Mouse (Mus musculus) A20 (cell line): ENCODE data around the gene Scfd2.
A peak's percentile ranks its signal among the peaks of the same experiment; 100 is the strongest.

Source experiments
- DNase-seq: peaks from one replicate; pipeline ENCODE4 v3.0.0-alpha.2; 2011; ENCODE audit warnings: low read depth, low spot score

Scfd2 gene

DNA sequence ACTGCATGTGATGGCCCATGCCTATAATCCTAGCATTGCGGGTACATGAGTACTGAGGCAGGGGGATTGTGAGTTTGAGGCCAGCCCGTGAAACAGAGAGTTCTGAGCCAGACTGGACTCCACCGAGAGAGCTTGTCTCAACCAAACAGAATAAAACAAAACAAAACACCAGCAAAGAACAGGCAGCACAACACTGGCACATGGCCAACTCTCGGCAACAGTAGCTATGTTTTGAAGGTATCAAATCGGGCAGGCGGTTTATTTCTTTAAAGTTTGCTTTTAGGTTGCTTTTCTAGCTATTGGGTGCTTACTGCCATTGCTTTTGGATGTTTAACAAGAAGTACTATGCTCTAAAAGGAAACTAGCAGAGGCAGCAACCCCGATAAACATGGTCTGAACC lies 251.9 kb downstream of the Scfd2 start:
- no peak for DNase-seq

DNA sequence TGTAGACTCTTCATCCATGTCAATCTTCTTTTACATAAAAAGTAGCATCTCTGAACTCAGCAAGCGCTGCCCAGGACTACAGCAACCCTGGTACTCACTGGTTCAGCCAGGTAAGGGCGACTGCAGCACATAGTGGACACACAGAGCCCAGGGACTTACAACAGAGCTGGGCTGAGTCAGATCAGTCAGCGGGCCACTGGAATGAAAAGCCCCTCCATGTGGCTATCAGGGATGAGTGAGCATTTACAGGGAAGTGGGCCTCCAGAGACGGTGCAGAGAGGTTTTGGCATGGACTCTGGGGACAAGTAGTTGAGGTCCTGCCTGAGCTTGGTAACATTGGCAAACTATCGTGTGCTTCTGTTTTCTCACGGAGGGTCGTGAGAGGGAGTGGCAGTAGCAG lies 253.1 kb downstream of the Scfd2 start:
- DNase-seq: no peak

DNA sequence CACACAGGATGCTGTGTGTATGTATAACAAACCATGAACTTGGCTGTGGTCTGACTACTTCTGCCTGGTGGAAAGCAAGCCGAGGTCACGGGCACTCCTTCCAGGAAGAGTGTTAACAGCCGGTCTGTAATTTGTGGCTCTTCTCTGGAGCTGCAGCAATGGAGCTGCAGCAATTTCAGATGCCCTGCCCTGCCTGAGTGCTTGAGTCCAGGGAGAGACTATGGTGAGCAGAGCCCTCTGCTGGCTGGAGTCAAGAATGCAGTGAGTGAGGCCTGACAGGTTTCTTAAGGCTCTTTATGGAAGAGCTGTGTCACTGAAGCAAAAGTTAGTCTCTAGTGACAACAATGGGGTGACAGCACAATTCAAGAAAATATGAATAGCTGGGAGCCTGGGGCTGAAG lies 253.8 kb downstream of the Scfd2 start:
- DNase-seq: peak; percentile 74

DNA sequence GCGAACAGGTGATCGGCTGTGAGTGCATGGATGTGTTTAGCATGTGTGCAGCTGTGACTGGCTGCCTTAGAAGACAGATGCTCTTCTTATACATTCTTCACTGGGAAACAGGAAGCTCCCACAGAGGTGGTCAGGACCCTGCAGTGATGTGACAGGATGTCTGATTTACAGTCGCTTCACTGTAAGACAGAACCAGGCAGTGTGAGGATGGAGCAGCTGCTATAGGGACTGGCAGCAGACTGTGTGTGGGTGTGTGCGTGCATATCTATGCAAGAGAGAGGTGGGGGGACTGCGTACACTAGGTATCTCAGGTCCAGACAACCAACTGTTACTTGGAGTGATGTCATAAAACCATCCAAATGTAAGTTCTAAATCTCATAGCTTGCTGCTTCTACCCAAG lies 254.3 kb downstream of the Scfd2 start:
- no peak for DNase-seq

DNA sequence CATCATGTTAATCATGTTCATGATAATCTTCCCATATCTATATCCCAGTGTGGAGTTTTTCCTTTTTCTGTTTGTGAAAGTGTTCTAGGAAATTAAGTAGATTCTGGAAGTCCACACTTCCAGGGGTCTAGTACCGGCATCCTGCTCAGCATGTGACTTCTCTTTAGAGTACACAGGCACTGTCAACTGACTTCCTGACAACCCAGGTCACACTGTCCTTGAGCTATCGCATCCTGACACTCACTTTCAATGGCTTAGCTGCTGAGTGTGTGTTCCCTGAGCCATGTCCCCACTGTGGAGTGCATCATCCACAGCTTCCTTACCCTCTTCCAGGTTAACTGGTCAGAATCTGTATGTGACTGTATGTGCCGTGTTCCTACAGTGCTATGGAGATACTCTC lies 258.2 kb downstream of the Scfd2 start:
- DNase-seq: no peak

DNA sequence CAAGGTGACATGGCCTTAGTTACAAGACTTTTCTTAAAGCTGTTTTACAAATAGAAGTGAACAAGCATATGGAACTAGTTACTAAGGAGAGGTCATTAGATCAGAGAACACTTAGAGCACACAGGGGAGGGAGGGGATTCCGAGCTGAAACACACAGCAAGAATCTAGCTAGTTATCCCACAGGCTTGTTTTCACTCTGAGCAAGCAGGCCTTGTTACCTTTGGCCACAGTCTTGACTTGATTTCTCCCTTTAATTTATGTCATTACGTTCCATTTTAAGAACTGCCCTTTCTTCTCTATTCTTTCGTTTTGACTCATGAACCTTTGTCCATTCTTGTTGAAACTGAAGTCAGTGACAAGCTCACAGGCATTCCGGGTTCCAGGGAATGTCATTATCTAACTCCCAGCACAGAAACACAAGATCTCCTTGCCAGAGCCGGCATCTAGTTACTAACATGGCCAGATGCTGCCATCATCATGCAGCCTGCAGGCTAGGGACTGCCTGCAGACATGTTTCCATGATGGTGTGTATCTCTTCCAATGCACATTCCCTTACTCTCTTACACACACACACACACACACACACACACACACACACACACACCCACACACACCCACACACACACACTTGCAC lies 263.7 kb downstream of the Scfd2 start:
- DNase-seq: no peak

DNA sequence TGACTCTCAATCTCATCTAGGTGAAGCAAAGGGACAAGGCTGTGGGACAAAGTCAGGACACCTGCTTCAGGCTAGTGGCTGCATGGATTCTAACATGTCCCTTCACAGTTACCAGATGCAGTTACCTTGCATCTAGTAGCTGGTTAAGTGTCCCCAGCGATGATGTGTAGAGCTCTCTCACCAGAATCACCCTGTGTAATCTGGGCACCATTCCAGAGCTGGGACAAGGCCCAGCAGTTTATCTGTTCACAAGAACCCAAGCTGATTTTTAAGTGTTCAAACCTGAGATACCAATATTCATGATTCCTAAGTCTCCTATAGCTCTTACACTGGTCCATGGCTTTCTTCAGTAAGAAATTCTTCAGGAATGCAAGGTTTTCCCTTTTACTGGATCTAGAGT lies 264.4 kb downstream of the Scfd2 start:
- no peak for DNase-seq

DNA sequence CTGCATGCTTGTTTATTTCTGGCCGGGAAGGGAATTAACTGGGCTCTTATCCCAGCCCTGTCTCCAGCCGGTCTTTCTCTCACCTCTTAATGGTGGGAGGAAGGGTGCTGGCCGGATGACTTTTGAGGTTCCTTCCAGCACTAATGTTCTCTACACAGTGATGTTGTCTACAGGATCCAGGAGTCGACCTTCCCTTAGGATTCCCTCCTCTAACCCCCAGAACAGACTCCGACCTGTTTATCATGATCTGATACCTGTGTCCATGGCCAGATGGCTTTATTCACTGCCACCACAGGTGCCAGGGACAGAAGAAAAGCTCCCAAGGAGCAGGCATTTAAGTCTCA lies 265.1 kb downstream of the Scfd2 start:
- DNase-seq: no peak

DNA sequence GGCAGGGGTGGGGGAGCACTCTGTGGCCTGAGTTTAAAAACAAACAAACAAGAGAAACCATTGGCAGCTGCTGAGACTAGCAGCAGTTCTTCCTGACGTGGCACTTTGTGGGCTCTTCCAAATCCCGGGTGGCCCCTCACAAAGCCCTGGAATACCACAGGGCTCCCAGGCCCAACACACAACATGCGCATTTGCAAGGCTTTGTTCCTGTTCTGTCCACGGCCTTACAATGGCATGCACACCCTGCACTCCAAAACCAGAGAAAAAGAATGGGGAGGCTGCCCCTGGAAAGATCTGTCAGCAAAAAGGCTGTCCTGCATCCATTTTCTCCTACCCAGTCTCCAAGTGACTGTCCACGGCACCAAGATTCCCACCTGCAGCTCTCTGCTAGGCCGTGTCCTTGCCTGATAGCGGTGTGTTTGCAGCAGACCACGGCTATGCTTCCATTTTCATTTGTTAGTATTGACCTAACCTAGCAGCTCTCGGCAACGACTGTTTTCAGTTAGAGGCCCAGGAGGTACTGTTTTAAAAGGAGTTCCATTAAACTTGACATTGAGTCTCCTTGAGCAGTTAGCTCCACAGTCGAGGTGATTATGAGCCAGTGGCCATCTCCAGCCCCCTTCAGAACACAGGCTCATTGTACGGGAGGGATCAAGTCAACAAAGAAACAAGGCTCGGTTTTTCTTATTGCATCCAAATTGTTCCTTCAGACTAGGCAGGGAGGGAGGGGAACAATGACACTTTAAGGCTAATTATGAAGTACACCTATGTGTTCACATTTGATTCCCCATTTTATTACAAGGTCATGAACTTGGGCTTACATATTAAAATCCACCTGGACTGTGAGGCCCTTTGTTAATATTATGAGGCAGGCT lies 265.7 kb downstream of the Scfd2 start:
- DNase-seq: no peak

DNA sequence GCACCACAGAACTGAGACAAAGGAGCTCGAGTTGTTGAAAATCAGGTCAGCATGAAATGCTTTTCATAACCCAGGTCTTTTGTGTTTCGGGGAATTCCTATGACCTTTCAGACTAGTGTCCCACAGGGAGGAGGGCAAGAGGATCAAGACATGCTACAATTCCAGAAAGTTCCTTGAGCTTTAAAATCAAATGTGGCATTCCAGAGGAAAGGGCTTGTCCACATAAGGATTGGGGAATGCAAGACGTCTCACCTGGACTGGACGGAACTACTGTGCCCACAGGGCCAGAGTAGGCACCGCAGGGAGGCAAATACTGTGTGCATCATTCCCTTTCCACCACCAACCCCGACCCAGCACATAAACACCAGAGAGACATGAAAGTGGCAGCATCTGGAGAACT lies 266.4 kb downstream of the Scfd2 start:
- DNase-seq: no peak

DNA sequence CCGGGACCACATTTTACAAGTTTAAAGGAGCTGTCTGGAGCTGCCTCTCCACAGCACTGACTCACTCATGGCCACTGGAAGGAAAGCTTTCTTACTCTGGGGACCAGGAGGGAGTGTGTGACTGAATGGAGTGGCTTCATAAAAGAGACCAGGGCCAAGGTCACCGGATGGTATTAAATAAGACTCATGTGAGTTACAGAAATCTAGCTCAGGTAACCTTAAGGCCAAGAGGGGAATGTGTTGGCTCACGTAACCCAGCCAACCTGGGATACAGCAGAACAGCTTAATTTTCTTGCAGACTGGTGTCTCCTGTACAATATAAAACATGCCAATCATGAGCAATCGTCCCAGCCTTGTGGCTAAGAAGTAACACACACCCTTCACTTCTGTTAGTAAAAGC lies 267.0 kb downstream of the Scfd2 start:
- DNase-seq: no peak

DNA sequence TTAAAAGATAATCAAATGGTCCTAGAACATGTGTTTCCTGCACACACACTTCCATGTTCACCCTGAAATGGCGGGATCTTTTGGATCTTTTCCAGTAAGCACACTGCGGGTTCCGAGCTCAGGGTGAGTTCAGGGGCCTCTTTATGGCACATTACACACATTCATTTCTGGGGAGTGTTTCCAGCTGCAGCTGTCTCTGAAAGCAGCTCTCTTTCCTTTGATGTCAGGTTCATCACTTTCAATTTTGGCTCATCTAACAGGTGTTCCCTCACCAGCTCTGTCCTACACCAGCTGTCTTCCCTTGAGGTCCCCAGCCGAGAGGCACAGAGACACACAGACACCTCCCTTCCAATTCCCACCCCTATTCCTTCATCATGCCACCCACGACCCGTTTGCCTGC lies 270.5 kb downstream of the Scfd2 start:
- DNase-seq: no peak

DNA sequence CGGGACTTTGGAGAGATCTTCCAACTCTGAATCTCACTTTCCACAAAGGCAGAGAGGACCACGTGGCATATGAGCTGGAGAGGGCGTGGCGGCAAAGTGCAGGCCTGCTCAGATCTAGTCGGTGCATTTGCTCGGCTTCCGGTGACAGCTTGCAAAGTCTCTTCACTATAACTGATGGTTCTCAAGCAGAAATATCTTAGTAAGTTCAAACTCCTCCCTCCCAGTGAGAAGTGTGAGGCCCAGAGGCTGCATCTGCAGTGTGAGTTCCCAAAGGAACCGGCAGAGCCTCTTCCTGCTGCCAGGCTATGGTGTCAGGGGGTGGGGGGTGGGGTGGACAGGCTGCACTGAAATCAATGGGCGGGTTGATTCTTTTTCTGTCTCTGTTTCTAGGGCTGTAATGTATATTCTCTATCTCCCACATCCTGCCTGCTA lies 271.2 kb downstream of the Scfd2 start:
- DNase-seq: no peak

DNA sequence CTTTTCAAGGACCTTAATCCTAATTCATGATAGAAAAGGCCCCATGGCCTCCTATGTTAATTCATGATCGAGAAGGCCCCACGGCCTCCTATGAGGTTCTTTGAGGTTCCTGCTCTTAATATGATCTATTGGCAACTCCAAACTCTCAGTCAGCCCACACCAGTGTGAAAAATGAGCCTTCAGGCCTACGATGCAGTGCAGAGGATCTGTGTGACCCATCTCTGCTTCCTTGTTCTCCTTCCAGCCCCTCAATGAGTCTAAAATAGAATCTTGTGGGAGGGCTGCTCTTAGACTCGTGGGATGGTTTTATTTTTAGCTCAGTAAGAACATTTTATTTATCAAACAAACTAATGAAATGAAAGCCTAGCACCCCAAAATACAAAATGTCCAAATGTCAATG lies 274.9 kb downstream of the Scfd2 start:
- DNase-seq: no peak

DNA sequence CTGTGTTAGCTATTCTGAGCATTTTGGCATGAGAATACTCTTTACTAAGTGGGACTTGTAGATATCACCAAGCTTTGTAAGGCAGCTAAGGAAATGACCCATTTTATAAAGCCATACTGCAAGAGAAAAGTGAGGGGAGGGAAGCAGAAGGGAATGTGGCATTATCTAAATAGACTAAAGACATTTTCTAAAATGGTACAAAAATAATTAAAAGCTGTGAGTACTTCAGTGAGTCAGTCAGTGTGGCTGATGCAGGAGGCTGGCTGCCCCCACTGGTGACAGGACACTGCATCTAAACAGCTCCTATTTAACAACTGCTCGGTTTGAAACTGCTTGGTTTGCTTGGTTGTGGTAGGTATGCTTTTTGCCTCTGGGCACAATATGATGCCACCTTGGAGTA lies 276.6 kb downstream of the Scfd2 start:
- no peak for DNase-seq

DNA sequence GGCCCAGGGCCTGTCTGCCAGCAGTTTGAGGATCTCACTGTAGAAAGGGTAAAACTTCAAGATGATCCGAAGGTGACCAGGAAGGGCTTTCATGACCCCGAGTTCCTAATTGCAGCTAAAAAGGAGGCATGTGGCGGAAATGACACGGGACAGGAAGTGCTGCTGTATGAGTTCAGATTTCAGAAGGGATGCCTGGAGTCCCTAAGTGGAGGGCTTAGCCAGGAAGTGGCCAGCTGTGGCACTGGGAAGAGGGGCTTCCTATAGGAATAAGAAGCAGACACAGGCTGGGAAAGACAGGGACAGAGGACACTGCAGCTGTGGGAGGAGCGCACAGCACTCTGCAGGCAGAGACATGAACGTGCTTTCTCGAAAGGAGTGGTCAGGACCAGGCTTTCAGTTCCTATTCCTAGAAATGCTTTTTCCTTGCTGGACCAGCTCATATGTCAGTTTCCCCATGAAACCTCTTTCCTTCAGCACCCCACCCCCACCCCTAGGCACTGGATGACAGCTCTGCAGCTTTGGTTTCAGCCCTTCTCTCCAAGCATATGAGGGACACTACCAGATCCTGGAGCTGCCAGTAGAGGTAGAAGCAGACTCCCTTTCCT lies 277.7 kb downstream of the Scfd2 start:
- no peak for DNase-seq

DNA sequence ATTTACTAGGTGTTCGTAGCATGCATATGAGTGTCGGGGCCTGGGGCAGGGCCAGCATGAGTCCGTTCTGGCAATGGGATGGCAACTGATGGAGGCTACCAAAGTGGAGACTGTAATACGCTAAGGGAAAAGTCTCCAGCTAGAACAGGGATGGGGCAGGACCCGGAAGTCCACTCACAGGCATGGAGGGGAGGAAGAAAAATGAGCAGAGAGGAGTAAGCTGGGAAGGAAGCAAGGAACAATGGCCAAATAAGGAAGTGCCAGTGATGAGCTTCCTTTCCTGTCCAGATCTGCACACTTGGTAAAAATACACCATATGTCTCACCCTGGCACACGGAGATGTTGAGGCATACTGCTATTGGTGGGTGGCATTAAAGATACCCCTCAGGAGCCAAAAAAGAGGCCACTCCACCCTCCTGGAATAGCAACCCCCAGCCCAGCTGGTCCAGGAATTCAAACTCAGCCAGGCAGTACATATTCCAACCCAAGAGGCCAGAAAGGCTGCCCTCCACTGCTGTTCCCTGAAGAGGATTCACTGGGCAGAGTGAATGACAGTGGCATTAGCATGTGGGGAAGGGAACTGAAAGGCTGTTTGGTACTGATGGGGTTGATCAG lies 278.8 kb downstream of the Scfd2 start:
- no peak for DNase-seq

DNA sequence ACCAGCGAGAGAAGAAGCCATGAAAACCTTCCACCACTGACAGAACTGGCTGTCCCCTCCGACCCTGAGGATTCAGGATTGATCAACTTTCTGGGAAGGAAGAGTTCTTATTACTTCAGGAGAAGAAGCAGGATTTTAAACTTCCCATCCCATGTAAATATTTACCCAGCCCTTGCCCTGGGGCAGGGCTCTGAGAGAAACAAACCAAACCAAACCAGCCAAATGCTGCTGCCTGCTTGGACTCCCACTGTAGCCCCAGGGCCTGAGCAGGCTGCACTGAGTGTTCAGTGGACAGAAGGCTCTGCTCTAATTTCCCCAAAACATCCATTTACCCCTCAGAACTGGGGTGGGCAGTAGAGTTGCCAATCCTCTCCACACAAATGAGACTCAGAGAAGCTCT lies 280.6 kb downstream of the Scfd2 start:
- no peak for DNase-seq

DNA sequence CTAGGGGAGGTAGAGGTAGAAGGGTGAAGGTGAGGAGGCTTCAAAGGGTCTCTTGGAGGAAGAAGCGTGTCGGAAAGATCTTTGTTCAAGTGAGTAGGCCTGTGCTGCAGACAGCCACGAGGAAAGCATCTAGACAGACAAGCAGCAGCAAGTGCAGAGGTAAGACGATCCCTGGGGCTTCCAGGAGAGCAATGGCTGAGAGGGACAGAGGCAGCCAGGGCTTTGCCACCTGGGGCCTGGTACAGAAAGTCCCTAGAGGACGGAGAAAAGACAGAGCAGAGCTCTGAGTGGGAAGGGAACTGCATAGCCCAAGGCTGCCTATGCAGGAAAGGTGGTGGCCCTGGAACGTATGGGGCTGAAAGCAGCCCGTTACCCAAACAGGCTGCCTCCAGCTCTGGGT lies 281.3 kb downstream of the Scfd2 start:
- DNase-seq: no peak

DNA sequence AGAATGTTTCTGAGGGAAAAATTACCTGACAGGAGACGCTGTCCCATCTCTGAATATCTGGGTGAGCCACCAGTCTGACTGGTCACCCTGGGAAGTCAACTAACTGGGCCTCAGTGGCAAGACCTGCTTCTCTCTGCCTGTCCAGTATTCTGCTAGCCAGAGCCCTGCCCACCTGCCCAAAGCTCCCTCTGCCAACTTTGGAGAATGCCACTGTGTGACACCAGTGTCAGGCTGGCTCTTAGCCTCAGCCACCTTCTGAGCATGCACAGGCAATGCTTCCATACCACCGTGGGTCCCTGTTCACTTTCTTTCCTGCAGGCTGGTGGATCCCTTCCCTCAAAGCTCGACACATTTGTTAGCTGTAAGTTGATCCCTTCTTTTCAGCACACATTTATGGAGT lies 281.8 kb downstream of the Scfd2 start:
- DNase-seq: no peak

DNA sequence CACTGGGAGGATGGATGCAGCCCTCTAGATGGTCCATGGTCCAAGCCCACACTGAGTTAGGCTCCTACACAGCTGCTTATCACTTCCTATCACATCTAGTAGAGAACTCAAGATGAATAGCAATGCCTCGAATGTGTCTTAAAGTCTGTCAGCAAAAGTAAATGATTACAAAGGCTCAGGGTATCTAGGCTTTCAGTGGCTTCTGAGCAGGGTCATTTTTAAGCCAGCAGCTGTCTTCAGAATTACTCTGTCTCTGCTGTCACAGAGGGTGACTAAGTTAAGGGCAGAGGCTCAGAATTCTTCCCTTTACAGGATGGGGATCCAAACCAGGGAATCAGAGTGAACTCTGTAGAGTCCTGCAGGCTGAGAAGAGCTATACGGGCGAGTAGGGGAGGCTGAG lies 284.6 kb downstream of the Scfd2 start:
- no peak for DNase-seq

DNA sequence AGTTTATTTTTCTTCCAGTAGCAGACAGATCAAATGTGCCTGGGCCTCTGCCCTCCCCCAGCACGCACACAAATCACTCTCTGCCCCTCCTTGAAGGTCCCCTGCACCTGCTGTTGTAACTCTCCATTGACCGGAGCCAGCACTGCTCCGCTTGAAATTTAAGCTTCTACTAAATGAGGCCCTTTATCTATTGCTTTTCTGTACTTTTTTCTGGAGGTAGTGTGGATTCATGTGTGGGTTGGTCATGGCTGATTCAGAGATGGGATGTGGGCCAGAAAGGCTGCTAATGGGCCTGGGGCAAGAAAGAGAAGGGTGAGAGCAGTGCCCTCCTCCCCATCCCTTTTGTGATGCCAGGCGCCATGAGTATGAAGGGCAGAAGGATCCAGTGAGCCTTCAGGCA lies 285.1 kb downstream of the Scfd2 start:
- DNase-seq: no peak
